Mouse (Mus musculus) CH12.LX (cell line): ENCODE measurements around the gene Cep170b. TPM values are rescaled to one million over a fixed set of nuclear protein-coding genes. Genes with fewer than 3 reads are reported as not detected.

ENCODE experiments used
- DNase-seq: peaks from one replicate; pipeline ENCODE4 v3.0.0-alpha.2; 2013; ENCODE audit errors: extremely low read depth
- H3K27ac ChIP-seq: 2 replicates; pipeline ENCODE4 v1.5.1; 2012; ENCODE audit warnings: low read depth, mild to moderate bottlenecking, control low read depth, moderate library complexity; ENCODE audit not compliant: insufficient read depth
- H3K27me3 ChIP-seq: replicated peaks from 2 replicates; pipeline ENCODE3; 2012; ENCODE audit warnings: inconsistent platforms
- H3K36me3 ChIP-seq, 2 experiments: replicated peaks in 1 of 2; 2 replicates each; pipeline versions ENCODE3 to v1.6.1; 2012; ENCODE audit warnings: inconsistent platforms in 1 of 2, low read length in 1 of 2, mild to moderate bottlenecking in 1 of 2, mixed read lengths in 1 of 2, moderate library complexity in 1 of 2; ENCODE audit not compliant: control insufficient read depth in 1 of 2, insufficient read depth in 1 of 2
- H3K4me1 ChIP-seq, 2 experiments: 2 replicates each; pipeline ENCODE4 v1.6.1; 2012; ENCODE audit warnings: inconsistent platforms in 1 of 2, moderate library complexity in 1 of 2; ENCODE audit not compliant: insufficient read depth in 2 of 2, control insufficient read depth in 1 of 2
- H3K4me2 ChIP-seq: 2 replicates; pipeline ENCODE4 v1.6.1; 2012; ENCODE audit warnings: low read depth, mild to moderate bottlenecking, control low read depth; ENCODE audit not compliant: poor library complexity, insufficient read depth, severe bottlenecking
- H3K4me3 ChIP-seq, 3 experiments: fragments of 150-350 bp in 1 of 3; sonication (generic) in 1 of 3; replicated peaks in 1 of 3; 2 replicates each; pipeline versions ENCODE3 to v1.5.1; 2011 to 2012; ENCODE audit warnings: low read depth in 2 of 3, low read length in 2 of 3, mild to moderate bottlenecking in 2 of 3, moderate library complexity in 2 of 3, control low read depth in 1 of 3, improper control_type of control experiment in 1 of 3, inconsistent platforms in 1 of 3, mixed read lengths in 1 of 3; ENCODE audit not compliant: poor library complexity in 1 of 3
- H3K79me2 ChIP-seq: replicated peaks from 2 replicates; pipeline ENCODE4 v1.6.1; 2012; ENCODE audit warnings: mild to moderate bottlenecking, moderate library complexity; ENCODE audit not compliant: control insufficient read depth, poor library complexity, insufficient read depth, severe bottlenecking; ENCODE audit errors: extremely low read depth
- H3K9ac ChIP-seq: 2 replicates; pipeline ENCODE4 v1.6.1; 2012; ENCODE audit warnings: low read depth, mild to moderate bottlenecking, control low read depth, moderate library complexity; ENCODE audit not compliant: insufficient read depth
- H3K9me3 ChIP-seq: replicated peaks from 2 replicates; pipeline ENCODE3; 2012; ENCODE audit warnings: low read length, inconsistent platforms, mixed read lengths
- BHLHE40 ChIP-seq: IDR thresholded peaks from 2 replicates; pipeline ENCODE4 v1.6.1; 2011; ENCODE audit warnings: mild to moderate bottlenecking, low read depth, low read length, improper control_type of control experiment
- CHD1 ChIP-seq: IDR thresholded peaks from 2 replicates; pipeline ENCODE4 v1.6.1; 2012; ENCODE audit warnings: low read depth, low read length, improper control_type of control experiment, inconsistent platforms
- CHD2 ChIP-seq: IDR thresholded peaks from 2 replicates; pipeline ENCODE4 v1.6.1; 2011; ENCODE audit warnings: low read length, improper control_type of control experiment
- CTCF ChIP-seq, 2 experiments: IDR thresholded peaks in 1 of 2; conservative IDR thresholded peaks in 1 of 2; 2 replicates each; pipeline ENCODE4 v1.5.1; 2011 to 2012; ENCODE audit warnings: low read depth in 2 of 2, low read length in 2 of 2, improper control_type of control experiment in 1 of 2, inconsistent platforms in 1 of 2, mild to moderate bottlenecking in 1 of 2, moderate library complexity in 1 of 2
- E2F4 ChIP-seq: IDR thresholded peaks from 2 replicates; pipeline ENCODE4 v1.6.1; 2011; ENCODE audit warnings: low read depth, low read length, improper control_type of control experiment; ENCODE audit not compliant: insufficient replicate concordance
- ELF1 ChIP-seq: IDR thresholded peaks from 2 replicates; pipeline ENCODE4 v1.6.1; 2014; ENCODE audit warnings: low read depth, mild to moderate bottlenecking, inconsistent platforms, low read length, improper control_type of control experiment
- EP300 ChIP-seq: IDR thresholded peaks from 2 replicates; pipeline ENCODE4 v1.6.1; 2011; ENCODE audit warnings: low read length, improper control_type of control experiment
- ETS1 ChIP-seq: conservative IDR thresholded peaks from 2 replicates; pipeline ENCODE4 v1.6.1; 2012; ENCODE audit warnings: low read depth, mild to moderate bottlenecking, inconsistent platforms, low read length, improper control_type of control experiment, moderate library complexity
- GABPA ChIP-seq: IDR thresholded peaks from 2 replicates; pipeline ENCODE4 v1.6.1; 2012; ENCODE audit warnings: low read depth, low read length, improper control_type of control experiment, inconsistent platforms; ENCODE audit not compliant: insufficient replicate concordance
- HCFC1 ChIP-seq: IDR thresholded peaks from 2 replicates; pipeline ENCODE4 v1.6.1; 2012; ENCODE audit warnings: low read depth, mild to moderate bottlenecking, inconsistent platforms, low read length, improper control_type of control experiment
- IRF4 ChIP-seq: IDR thresholded peaks from 2 replicates; pipeline ENCODE4 v1.6.1; 2014; ENCODE audit warnings: low read depth, mild to moderate bottlenecking, inconsistent platforms, low read length, improper control_type of control experiment
- JUN ChIP-seq: IDR thresholded peaks from 2 replicates; pipeline ENCODE4 v1.6.1; 2011; ENCODE audit warnings: low read depth, mild to moderate bottlenecking, low read length, improper control_type of control experiment, moderate library complexity; ENCODE audit not compliant: insufficient read depth
- JUND ChIP-seq: conservative IDR thresholded peaks from 2 replicates; pipeline ENCODE4 v1.6.1; 2011; ENCODE audit warnings: low read depth, low read length, improper control_type of control experiment
- KAT2A ChIP-seq: IDR thresholded peaks from 2 replicates; pipeline ENCODE4 v1.6.1; 2012; ENCODE audit warnings: low read length, improper control_type of control experiment, inconsistent platforms; ENCODE audit not compliant: insufficient replicate concordance
- MAFK ChIP-seq: IDR thresholded peaks from 2 replicates; pipeline ENCODE4 v1.6.1; 2011; ENCODE audit warnings: low read length, improper control_type of control experiment; ENCODE audit not compliant: insufficient replicate concordance
- MAX ChIP-seq: IDR thresholded peaks from 2 replicates; pipeline ENCODE4 v1.6.1; 2011; ENCODE audit warnings: low read length, improper control_type of control experiment
- MAZ ChIP-seq: IDR thresholded peaks from 2 replicates; pipeline ENCODE4 v1.6.1; 2012; ENCODE audit warnings: low read depth, mild to moderate bottlenecking, inconsistent platforms, low read length, improper control_type of control experiment, moderate library complexity
- MEF2A ChIP-seq: IDR thresholded peaks from 2 replicates; pipeline ENCODE4 v1.6.1; 2014; ENCODE audit warnings: low read depth, mild to moderate bottlenecking, inconsistent platforms, low read length, improper control_type of control experiment, borderline replicate concordance
- MXI1 ChIP-seq: IDR thresholded peaks from 2 replicates; pipeline ENCODE4 v1.6.1; 2011; ENCODE audit warnings: mild to moderate bottlenecking, low read depth, low read length, improper control_type of control experiment
- MYC ChIP-seq: IDR thresholded peaks from 2 replicates; pipeline ENCODE4 v1.6.1; 2011; ENCODE audit warnings: low read depth, mild to moderate bottlenecking, improper control_type of control experiment, low read length
- NELFE ChIP-seq: IDR thresholded peaks from 2 replicates; pipeline ENCODE4 v1.6.1; 2011; ENCODE audit warnings: low read depth, low read length, improper control_type of control experiment
- NRF1 ChIP-seq: IDR thresholded peaks from 2 replicates; pipeline ENCODE4 v1.6.1; 2014; ENCODE audit warnings: low read depth, mild to moderate bottlenecking, inconsistent platforms, low read length, improper control_type of control experiment, moderate library complexity
- PAX5 ChIP-seq: IDR thresholded peaks from 2 replicates; pipeline ENCODE4 v1.6.1; 2012; ENCODE audit warnings: low read length, inconsistent platforms, mixed read lengths
- POLR2A ChIP-seq: IDR thresholded peaks from 2 replicates; pipeline ENCODE4 v1.6.1; 2011; ENCODE audit warnings: low read depth, mild to moderate bottlenecking, improper control_type of control experiment, low read length
- POLR2AphosphoS2 ChIP-seq: IDR thresholded peaks from 2 replicates; pipeline ENCODE4 v1.6.1; 2011; ENCODE audit warnings: low read depth, low read length, improper control_type of control experiment
- RAD21 ChIP-seq: IDR thresholded peaks from 2 replicates; pipeline ENCODE4 v1.6.1; 2011; ENCODE audit warnings: low read depth, mild to moderate bottlenecking, low read length, improper control_type of control experiment, moderate library complexity
- RCOR1 ChIP-seq: conservative IDR thresholded peaks from 2 replicates; pipeline ENCODE4 v1.6.1; 2012; ENCODE audit warnings: low read depth, mild to moderate bottlenecking, inconsistent platforms, low read length, improper control_type of control experiment
- SIN3A ChIP-seq: IDR thresholded peaks from 2 replicates; pipeline ENCODE4 v1.6.1; 2012; ENCODE audit warnings: low read length, improper control_type of control experiment, inconsistent platforms
- TBP ChIP-seq: conservative IDR thresholded peaks from 2 replicates; pipeline ENCODE4 v1.6.1; 2011; ENCODE audit warnings: low read depth, low read length, improper control_type of control experiment
- TCF12 ChIP-seq: IDR thresholded peaks from 2 replicates; pipeline ENCODE4 v1.6.1; 2014; ENCODE audit warnings: low read depth, mild to moderate bottlenecking, inconsistent platforms, low read length, improper control_type of control experiment
- UBTF ChIP-seq: IDR thresholded peaks from 2 replicates; pipeline ENCODE4 v1.6.1; 2012; ENCODE audit warnings: low read depth, mild to moderate bottlenecking, inconsistent platforms, low read length, improper control_type of control experiment, moderate library complexity
- USF1 ChIP-seq: IDR thresholded peaks from 2 replicates; pipeline ENCODE4 v1.6.1; 2014; ENCODE audit warnings: low read depth, mild to moderate bottlenecking, inconsistent platforms, low read length, improper control_type of control experiment
- USF2 ChIP-seq: conservative IDR thresholded peaks from 2 replicates; pipeline ENCODE4 v1.6.1; 2011; ENCODE audit warnings: low read depth, low read length, improper control_type of control experiment
- ZC3H11A ChIP-seq: IDR thresholded peaks from 2 replicates; pipeline ENCODE4 v1.6.1; 2012; ENCODE audit warnings: low read depth, mild to moderate bottlenecking, inconsistent platforms, low read length, improper control_type of control experiment
- ZKSCAN1 ChIP-seq: IDR thresholded peaks from 2 replicates; pipeline ENCODE4 v1.6.1; 2012; ENCODE audit warnings: low read depth, inconsistent platforms, low read length, improper control_type of control experiment, borderline replicate concordance
- ZMIZ1 ChIP-seq: IDR thresholded peaks from 2 replicates; pipeline ENCODE4 v1.6.1; 2012; ENCODE audit warnings: low read depth, mild to moderate bottlenecking, inconsistent platforms, low read length, improper control_type of control experiment
- ZNF384 ChIP-seq: IDR thresholded peaks from 2 replicates; pipeline ENCODE4 v1.6.1; 2012; ENCODE audit warnings: low read depth, low read length, improper control_type of control experiment, inconsistent platforms
- dilution Hi-C: fragments of 300-500 bp; cut with MboI; formaldehyde crosslinking; loops from 2 replicates; pipeline ENCODE4 v1.14.3; 2020; ENCODE audit warnings: low sequenced_read_pairs; ENCODE audit not compliant: extremely low pct_unique_long_range_greater_than_20kb, extremely low pct_ligation_motif_present
- in situ Hi-C: fragments of 300-500 bp; cut with MboI; formaldehyde crosslinking; loops from 3 replicates; pipeline ENCODE4 v1.14.3; 2019; ENCODE audit warnings: low sequenced_read_pairs, low pct_ligation_motif_present, low pct_unique_long_range_greater_than_20kb, mixed read lengths
- polyA plus RNA-seq: library from polyadenylated mRNA; unstranded; fragments of >175 nt; gene quantifications from 2 replicates; pipeline ENCODE4 v1.2.1, GENCODE M21; 2012; ENCODE audit warnings: low read depth; ENCODE audit not compliant: insufficient read length
- total RNA-seq, 2 experiments: library from RNA; depleted of rRNA; stranded (reverse); fragments of 300-350 nt in 1 of 2; fragments of >200 nt in 1 of 2; gene quantifications; 2 replicates each; pipeline ENCODE4 v1.2.3; 2012 to 2014

Gene Cep170b
- total and polyA plus RNA-seq, 3 experiments, result 39.1 to 63.1 (median 48.1) TPM

- H3K79me2 ChIP-seq, result no peaks in the 10 kb centered on the region
- dilution Hi-C loops (no loop called here), in situ Hi-C loops (no loop called here)
- H3K27ac ChIP-seq, result peak overlapping the region; percentile 5; the same call in 1 of the 2 replicates
- H3K27me3 ChIP-seq, result peaks cover 7% of the 10 kb centered on the region
- H3K36me3 ChIP-seq, result peaks cover 0 to 26% of the 10 kb centered on the region in 2 experiments
- peak overlapping the region; percentile 79 to 88 (median 81) for H3K4me3 ChIP-seq
- H3K9me3 ChIP-seq, result no peaks in the 10 kb centered on the region
- H3K4me2 ChIP-seq, result peak overlapping the region; percentile 63
- peak overlapping the region; percentile 89 for H3K9ac ChIP-seq
- peaks cover 9 to 32% of the 10 kb centered on the region in 2 experiments for H3K4me1 ChIP-seq
- peak; percentile 94 for DNase-seq
- TF ChIP-seq ZNF384 (no peak), UBTF (0 out of 2 replicates have a peak, but pooled peaks have one; percentile 44), NELFE (peak; percentile 94), TCF12 (peak; percentile 92), CHD2 (0 out of 2 replicates have a peak, but pooled peaks have one; percentile 29), MAX (peak; percentile 90), IRF4 (peak; percentile 71), ETS1 (no peak), POLR2A (peak; percentile 94), POLR2AphosphoS2 (peak; percentile 66; the same call in 1 of the 2 replicates), PAX5 (no peak), RCOR1 (peak; percentile 68), ZKSCAN1 (no peak), MYC (peak; percentile 84), CHD1 (no peak), EP300 (no peak), ELF1 (peak; percentile 72), SIN3A (0 out of 2 replicates have a peak, but pooled peaks have one; percentile 67), ZMIZ1 (peak; percentile 83; the same call in 1 of the 2 replicates), E2F4 (0 out of 2 replicates have a peak, but pooled peaks have one; percentile 14), USF1 (peak; percentile 78), CTCF (conservative IDR thresholded peaks at IDR 0.05 in 1 of 2, IDR thresholded peaks at IDR 0.05 in 1 of 2; ENCODE audit: low read depth in 2 of 2, low read length in 2 of 2) (no peak), ZC3H11A (no peak), BHLHE40 (peak; percentile 91), MAFK (no peak), TBP (peak; percentile 77), JUN (no peak), USF2 (peak; percentile 44), MAZ (peak; percentile 49; the same call in 1 of the 2 replicates), NRF1 (peak; percentile 97), GABPA (no peak), KAT2A (peak; percentile 67; the same call in 1 of the 2 replicates), MXI1 (peak; percentile 89), RAD21 (no peak), HCFC1 (peak; percentile 87), MEF2A (peak; percentile 69; the same call in 1 of the 2 replicates), JUND (no peak)
Observed at GRCm38 (mm10) chr12:112693185-112694126, 26.8 kb upstream of the Cep170b start.
